In genomic region chr13:21996840-21997185, GRCm38 (mm10) we compare ENCODE assay signal across 11 mouse cellular contexts. TPM values are rescaled to one million over a fixed set of nuclear protein-coding genes. Genes with fewer than 3 reads are reported as not detected.
DNase-seq lines count a peak whose midpoint lies in the region; ATAC-seq and TF ChIP-seq lines count a peak whose summit lies in the region.
"Had no signal": no experiment of that assay in that cellular context is flagged by ENCODE, and none has a peak within 500 bp of the region (broad histone marks: within the 10 kb centered on the region; RNA-seq: fewer than 3 reads in every experiment).

No protein-coding gene starts in this region.

- H3K27me3 ChIP-seq in kidney, embryonic 14.5 days (ENCODE audit: control insufficient read depth, insufficient read depth, low read length): peaks cover 68% of the 10 kb centered on the region
- H3K27me3 ChIP-seq in hindbrain, embryonic 16.5 days (replicated peaks; ENCODE audit: control insufficient read depth, insufficient read depth, low read length): peaks cover 65% of the 10 kb centered on the region
- peaks cover 70% of the 10 kb centered on the region for H3K27me3 ChIP-seq in midbrain, embryonic 16.5 days (ENCODE audit: control insufficient read depth, insufficient read depth, low read depth, low read length)

- no peak for TF ChIP-seq CTCF in bone marrow macrophage, adult 2 months (IDR thresholded peaks at IDR 0.05; ENCODE audit: low read depth, low read length)

- no peak for TF ChIP-seq POLR2A in bone marrow macrophage, adult 2 months (IDR thresholded peaks at IDR 0.05; ENCODE audit: borderline replicate concordance, low read depth, low read length)

- no peaks in the 10 kb centered on the region for H3K36me3 ChIP-seq in kidney, embryonic 14.5 days (ENCODE audit: control insufficient read depth, insufficient read depth, low read length)
- H3K36me3 ChIP-seq in hindbrain, embryonic 16.5 days (ENCODE audit: control insufficient read depth, insufficient read depth, low read length): no peaks in the 10 kb centered on the region
- H3K36me3 ChIP-seq in midbrain, embryonic 16.5 days (ENCODE audit: control insufficient read depth, insufficient read depth, low read length): no peaks in the 10 kb centered on the region

- H3K27ac ChIP-seq in kidney, embryonic 14.5 days (ENCODE audit: low read depth, low read length): no peak overlapping the region
- no peak overlapping the region for H3K27ac ChIP-seq in bone marrow macrophage, adult 2 months (ENCODE audit: insufficient read depth, low read depth, low read length)
- H3K27ac ChIP-seq in hindbrain, embryonic 16.5 days (ENCODE audit: low read depth, low read length): no peak overlapping the region
- no peak overlapping the region for H3K27ac ChIP-seq in midbrain, embryonic 16.5 days (ENCODE audit: low read length)

- WGBS in kidney, embryonic 14.5 days: 0% methylated on average over 13 of the region's 13 CpGs
- WGBS in hindbrain, embryonic 16.5 days: under 1% methylated on average over 13 of the region's 13 CpGs
- under 1% methylated on average over 13 of the region's 13 CpGs for WGBS in midbrain, embryonic 16.5 days

- intact Hi-C loops in gastrocnemius, postnatal 36 days (cut with DNase I): no loop called here

- H3K4me1 ChIP-seq in kidney, embryonic 14.5 days (ENCODE audit: control insufficient read depth, insufficient read depth, low read length): no peaks in the 10 kb centered on the region
- peaks cover 9% of the 10 kb centered on the region for H3K4me1 ChIP-seq in bone marrow macrophage, adult 2 months (ENCODE audit: control insufficient read depth, insufficient read depth, low read length)
- H3K4me1 ChIP-seq in hindbrain, embryonic 16.5 days (ENCODE audit: control insufficient read depth, insufficient read depth, low read depth, low read length): no peaks in the 10 kb centered on the region
- H3K4me1 ChIP-seq in midbrain, embryonic 16.5 days (ENCODE audit: control insufficient read depth, insufficient read depth, low read length): no peaks in the 10 kb centered on the region

- no peaks in the 10 kb centered on the region for H3K9me3 ChIP-seq in kidney, embryonic 14.5 days (ENCODE audit: control insufficient read depth, low read length)
- H3K9me3 ChIP-seq in hindbrain, embryonic 16.5 days (ENCODE audit: control insufficient read depth, low read length): peaks cover 3% of the 10 kb centered on the region; the same call in 1 of the 2 replicates
- H3K9me3 ChIP-seq in midbrain, embryonic 16.5 days (replicated peaks; ENCODE audit: control insufficient read depth, low read length, poor library complexity, severe bottlenecking): no peaks in the 10 kb centered on the region

- H3K9ac ChIP-seq in kidney, embryonic 14.5 days (ENCODE audit: low read depth, low read length): no peak overlapping the region
- no peak overlapping the region for H3K9ac ChIP-seq in hindbrain, embryonic 16.5 days (ENCODE audit: low read depth, low read length)
- H3K9ac ChIP-seq in midbrain, embryonic 16.5 days (ENCODE audit: low read depth, low read length): no peak overlapping the region

- peak overlapping the region; percentile 26 for H3K4me3 ChIP-seq in kidney, embryonic 14.5 days (ENCODE audit: low read length)
- H3K4me3 ChIP-seq in bone marrow macrophage, adult 2 months (ENCODE audit: insufficient read depth, low read length): peak overlapping the region; percentile 50
- H3K4me3 ChIP-seq in hindbrain, embryonic 16.5 days (ENCODE audit: low read length): peak overlapping the region; percentile 4; the same call in 1 of the 2 replicates
- no peak overlapping the region for H3K4me3 ChIP-seq in midbrain, embryonic 16.5 days (ENCODE audit: low read depth, low read length)

- peak overlapping the region; percentile 69 for H3K4me2 ChIP-seq in kidney, embryonic 14.5 days (replicated peaks; ENCODE audit: low read depth, low read length)
- peak overlapping the region; percentile 27 for H3K4me2 ChIP-seq in hindbrain, embryonic 16.5 days (ENCODE audit: low read length)
- H3K4me2 ChIP-seq in midbrain, embryonic 16.5 days (ENCODE audit: low read length): peak overlapping the region; percentile 3; the same call in 1 of the 2 replicates

- DNase-seq in kidney, postnatal 14 days: no peak
- no peak for DNase-seq in embryo, embryonic 10 days (ENCODE audit: low spot score)
- no peak for DNase-seq in gastrocnemius, postnatal 36 days
- no peak for DNase-seq in layer of hippocampus, adult 18-20 months (ENCODE audit: low spot score in 2 of 2)
- DNase-seq: thymus, postnatal 14 days had no signal

- no peak for ATAC-seq in kidney, embryonic 14.5 days (ENCODE audit: low FRiP score, low TSS enrichment)
- no peak for ATAC-seq in hindbrain, embryonic 16.5 days
- ATAC-seq in midbrain, embryonic 16.5 days: no peak

RNA-seq across cellular contexts. Expression of gene Prss16, which starts 12.7 kb away (rescaled TPM):
- not detected in 2 replicates for polyA plus RNA-seq in kidney, embryonic 14.5 days (2014; fragmentation: Nextera tagmentation; extraction: Ambion mirVana)
- 3.0 and 3.4 TPM in 2 replicates for polyA plus RNA-seq in bone marrow macrophage, adult 2 months (2012; ENCODE audit: insufficient read depth, insufficient read length, missing spikeins)
- not detected in 2 replicates for polyA plus RNA-seq in hindbrain, embryonic 16.5 days (2015; fragmentation: Nextera tagmentation; extraction: Ambion mirVana)
- not detected in 2 replicates for polyA plus RNA-seq in midbrain, embryonic 16.5 days (2015; fragmentation: Nextera tagmentation; extraction: Ambion mirVana)
- 1 to 10 TPM in 1 of 2 experiments, not detected in 1; 5.4 TPM for total RNA-seq in gastrocnemius, postnatal 36 days (2021)
- 1 to 10 TPM in 1 of 2 experiments, under 1 TPM in 1; 0.58 to 1.3 TPM for total RNA-seq in layer of hippocampus, adult 18-20 months (2021)
- total RNA-seq: gastrocnemius, adult 18-20 months had no signal

RNA-seq across cellular contexts. Expression of gene Pom121l2, which starts 15.8 kb away (rescaled TPM):
- 0.36 TPM in 1 of 2 replicates, not detected in the other for polyA plus RNA-seq in kidney, embryonic 14.5 days (2014; fragmentation: Nextera tagmentation; extraction: Ambion mirVana)
- not detected in 2 replicates for polyA plus RNA-seq in bone marrow macrophage, adult 2 months (2012; ENCODE audit: insufficient read depth, insufficient read length, missing spikeins)
- polyA plus RNA-seq in hindbrain, embryonic 16.5 days (2015; fragmentation: Nextera tagmentation; extraction: Ambion mirVana): not detected in 2 replicates
- not detected in 2 replicates for polyA plus RNA-seq in midbrain, embryonic 16.5 days (2015; fragmentation: Nextera tagmentation; extraction: Ambion mirVana)
- total RNA-seq in gastrocnemius, postnatal 36 days (2021): not detected
- under 1 TPM in 1 of 2 experiments, not detected in 1; 0.12 TPM for total RNA-seq in layer of hippocampus, adult 18-20 months (2021)
- total RNA-seq: gastrocnemius, adult 18-20 months; megakaryocyte-erythroid progenitor cell, adult 5-6 weeks had no signal

RNA-seq across cellular contexts. Expression of gene Hist1h2ah, which starts 38.6 kb away (rescaled TPM):
- polyA plus RNA-seq in kidney, embryonic 14.5 days (2014; fragmentation: Nextera tagmentation; extraction: Ambion mirVana): 8.6 and 14.9 TPM in 2 replicates
- not detected in 2 replicates for polyA plus RNA-seq in bone marrow macrophage, adult 2 months (2012; ENCODE audit: insufficient read depth, insufficient read length, missing spikeins)
- polyA plus RNA-seq in hindbrain, embryonic 16.5 days (2015; fragmentation: Nextera tagmentation; extraction: Ambion mirVana): not detected in 2 replicates
- not detected in 2 replicates for polyA plus RNA-seq in midbrain, embryonic 16.5 days (2015; fragmentation: Nextera tagmentation; extraction: Ambion mirVana)
- total RNA-seq in gastrocnemius, postnatal 36 days (2021): 10 to 100 TPM; 12.2 to 13.3 TPM
- 10 to 100 TPM in 1 of 2 experiments, 1 to 10 TPM in 1; 4.9 to 45.9 TPM for total RNA-seq in layer of hippocampus, adult 18-20 months (2021)

RNA-seq across cellular contexts. Expression of gene Hist1h2bk, which starts 38.9 kb away (rescaled TPM):
- polyA plus RNA-seq in kidney, embryonic 14.5 days (2014; fragmentation: Nextera tagmentation; extraction: Ambion mirVana): 14.1 and 26.0 TPM in 2 replicates
- polyA plus RNA-seq in bone marrow macrophage, adult 2 months (2012; ENCODE audit: insufficient read depth, insufficient read length, missing spikeins): 2.9 and 5.5 TPM in 2 replicates
- polyA plus RNA-seq in hindbrain, embryonic 16.5 days (2015; fragmentation: Nextera tagmentation; extraction: Ambion mirVana): 0.70 and 0.87 TPM in 2 replicates
- polyA plus RNA-seq in midbrain, embryonic 16.5 days (2015; fragmentation: Nextera tagmentation; extraction: Ambion mirVana): 1.3 TPM in 1 of 2 replicates, not detected in the other
- 10 to 100 TPM; 10.8 to 26.5 TPM for total RNA-seq in gastrocnemius, postnatal 36 days (2021)
- total RNA-seq in layer of hippocampus, adult 18-20 months (2021): 10 to 100 TPM; 11.4 to 16.1 TPM

RNA-seq across cellular contexts. Expression of gene Hist1h4i, which starts 44.3 kb away (rescaled TPM):
- polyA plus RNA-seq in kidney, embryonic 14.5 days (2014; fragmentation: Nextera tagmentation; extraction: Ambion mirVana): 33.2 and 38.0 TPM in 2 replicates
- 7.5 and 8.2 TPM in 2 replicates for polyA plus RNA-seq in bone marrow macrophage, adult 2 months (2012; ENCODE audit: insufficient read depth, insufficient read length, missing spikeins)
- 6.5 and 6.7 TPM in 2 replicates for polyA plus RNA-seq in hindbrain, embryonic 16.5 days (2015; fragmentation: Nextera tagmentation; extraction: Ambion mirVana)
- polyA plus RNA-seq in midbrain, embryonic 16.5 days (2015; fragmentation: Nextera tagmentation; extraction: Ambion mirVana): 4.0 and 4.9 TPM in 2 replicates
- 10 to 100 TPM; 28.7 to 30.9 TPM for total RNA-seq in gastrocnemius, postnatal 36 days (2021)
- 10 to 100 TPM; 65.4 to 84.2 TPM for total RNA-seq in layer of hippocampus, adult 18-20 months (2021)

Comparison
In these comparisons a context has a peak if more than half of its experiments do, and no peak if none do; other contexts are left out.
1. H3K4me2 ChIP-seq: peak in every context shown above with its lines; median percentile 69 in kidney, embryonic 14.5 days; 27 in hindbrain, embryonic 16.5 days; 3 in midbrain, embryonic 16.5 days.